Comparison of ENCODE assay signal across 9 mouse cellular contexts in genomic region chr15:62118997-62119396, GRCm38 (mm10).
A peak's percentile ranks its signal among the peaks of the same experiment; 100 is the strongest.
DNase-seq lines count a peak whose midpoint lies in the region; ATAC-seq and TF ChIP-seq lines count a peak whose summit lies in the region.
"Had no signal": no experiment of that assay in that cellular context is flagged by ENCODE, and none has a peak within 500 bp of the region (broad histone marks: within the 10 kb centered on the region; RNA-seq: fewer than 3 reads in every experiment).

No protein-coding gene starts in this region.

- 0 out of 2 replicates have a peak overlapping the region, but pooled peaks have one; percentile 8 for H3K9ac ChIP-seq in kidney, embryonic 16.5 days (replicated peaks; ENCODE audit: low read length)
- no peak overlapping the region for H3K9ac ChIP-seq in embryonic facial prominence, embryonic 13.5 days
- no peak overlapping the region for H3K9ac ChIP-seq in liver, postnatal 0 days (replicated peaks)
- H3K9ac ChIP-seq: forebrain, embryonic 12.5 days had no signal

- H3K27ac ChIP-seq in kidney, embryonic 16.5 days (ENCODE audit: low read length), result no peak overlapping the region; the same call in 1 of the 2 replicates
- H3K27ac ChIP-seq in embryonic facial prominence, embryonic 13.5 days, result no peak overlapping the region
- no peak overlapping the region for H3K27ac ChIP-seq in liver, postnatal 0 days (ENCODE audit: low read depth)
- H3K27ac ChIP-seq: forebrain, embryonic 12.5 days had no signal

- H3K4me2 ChIP-seq in kidney, embryonic 16.5 days (replicated peaks; ENCODE audit: low read depth, low read length), result no peak overlapping the region
- no peak overlapping the region for H3K4me2 ChIP-seq in embryonic facial prominence, embryonic 13.5 days
- no peak overlapping the region for H3K4me2 ChIP-seq in liver, postnatal 0 days (ENCODE audit: low read depth, low read length)
- H3K4me2 ChIP-seq: forebrain, embryonic 12.5 days had no signal

- TF ChIP-seq CTCF in liver, postnatal 0 days (IDR thresholded peaks at IDR 0.05; ENCODE audit: low read depth), result no peak

- TF ChIP-seq EP300 in liver, postnatal 0 days (IDR thresholded peaks at IDR 0.05; ENCODE audit: low read depth), result no peak

- H3K4me3 ChIP-seq in kidney, embryonic 16.5 days (ENCODE audit: low read length), result no peak overlapping the region
- no peak overlapping the region for H3K4me3 ChIP-seq in embryonic facial prominence, embryonic 13.5 days
- H3K4me3 ChIP-seq in liver, postnatal 0 days (ENCODE audit: low read depth, low read length), result no peak overlapping the region
- H3K4me3 ChIP-seq: forebrain, embryonic 12.5 days had no signal

- no peaks in the 10 kb centered on the region for H3K36me3 ChIP-seq in kidney, embryonic 16.5 days (ENCODE audit: insufficient read depth, low read length)
- H3K36me3 ChIP-seq in embryonic facial prominence, embryonic 13.5 days, result no peaks in the 10 kb centered on the region
- no peaks in the 10 kb centered on the region for H3K36me3 ChIP-seq in liver, postnatal 0 days (replicated peaks; ENCODE audit: insufficient read depth, low read length)
- H3K36me3 ChIP-seq: forebrain, embryonic 12.5 days had no signal

- ATAC-seq in kidney, embryonic 16.5 days (ENCODE audit: low FRiP score, low TSS enrichment), result peak; percentile 47; the same call in 1 of the 2 replicates
- 0 out of 2 replicates have a peak, but pooled peaks have one; percentile 37 for ATAC-seq in embryonic facial prominence, embryonic 13.5 days (ENCODE audit: insufficient number of reproducible peaks, insufficient read depth, low FRiP score, low TSS enrichment, low read depth)
- ATAC-seq in liver, postnatal 0 days, result no peak

- H3K9me3 ChIP-seq in kidney, embryonic 16.5 days (ENCODE audit: low read length), result no peaks in the 10 kb centered on the region
- H3K9me3 ChIP-seq in embryonic facial prominence, embryonic 13.5 days, result no peaks in the 10 kb centered on the region
- H3K9me3 ChIP-seq in liver, postnatal 0 days (ENCODE audit: low read length), result no peaks in the 10 kb centered on the region
- H3K9me3 ChIP-seq: forebrain, embryonic 12.5 days had no signal

- H3K4me1 ChIP-seq in kidney, embryonic 16.5 days (ENCODE audit: insufficient read depth, low read length), result peaks cover 45% of the 10 kb centered on the region
- peaks cover 30% of the 10 kb centered on the region for H3K4me1 ChIP-seq in embryonic facial prominence, embryonic 13.5 days
- peaks cover 32% of the 10 kb centered on the region for H3K4me1 ChIP-seq in liver, postnatal 0 days (ENCODE audit: insufficient read depth)
- H3K4me1 ChIP-seq: forebrain, embryonic 12.5 days had no signal

- no peaks in the 10 kb centered on the region for H3K27me3 ChIP-seq in kidney, embryonic 16.5 days (ENCODE audit: insufficient read depth, low read length)
- no peaks in the 10 kb centered on the region for H3K27me3 ChIP-seq in embryonic facial prominence, embryonic 13.5 days
- no peaks in the 10 kb centered on the region for H3K27me3 ChIP-seq in liver, postnatal 0 days (ENCODE audit: insufficient read depth, low read length)
- H3K27me3 ChIP-seq: forebrain, embryonic 12.5 days had no signal

- DNase-seq in kidney, adult 18-20 months, result no peak
- peak; percentile 74 for DNase-seq in Muller cell, postnatal 12 days (ENCODE audit: inconsistent ontology term)
- DNase-seq in mesoderm, embryonic 11.5 days (ENCODE audit: low read depth, low spot score), result peak; percentile 23
- DNase-seq in spleen, adult 18-20 months, result no peak
- no peak for DNase-seq in liver, postnatal 0 days
- DNase-seq: gastrocnemius, postnatal 10 days had no signal

- WGBS in kidney, embryonic 16.5 days, result 47% methylated on average over 10 of the region's 10 CpGs
- WGBS in embryonic facial prominence, embryonic 13.5 days, result 40% methylated on average over 10 of the region's 10 CpGs
- WGBS in liver, postnatal 0 days (ENCODE audit: insufficient replicate concordance), result 59% methylated on average over 10 of the region's 10 CpGs

Comparison
In these comparisons a context has a peak if more than half of its experiments do, and no peak if none do; other contexts are left out.
1. DNase-seq: peak in Muller cell, postnatal 12 days (single experiment) and mesoderm, embryonic 11.5 days (single experiment); none in kidney, adult 18-20 months (single experiment), spleen, adult 18-20 months (0 of 2) and liver, postnatal 0 days (single experiment).